Mouse (Mus musculus) kidney, adult 18-20 months (tissue): Measurements from ENCODE around the gene Tgfb1.
A peak's percentile ranks its signal among the peaks of the same experiment; 100 is the strongest.

Experiments used
- DNase-seq: peaks from one replicate; pipeline ENCODE4 v3.0.0; 2021

Tgfb1 gene

DNA sequence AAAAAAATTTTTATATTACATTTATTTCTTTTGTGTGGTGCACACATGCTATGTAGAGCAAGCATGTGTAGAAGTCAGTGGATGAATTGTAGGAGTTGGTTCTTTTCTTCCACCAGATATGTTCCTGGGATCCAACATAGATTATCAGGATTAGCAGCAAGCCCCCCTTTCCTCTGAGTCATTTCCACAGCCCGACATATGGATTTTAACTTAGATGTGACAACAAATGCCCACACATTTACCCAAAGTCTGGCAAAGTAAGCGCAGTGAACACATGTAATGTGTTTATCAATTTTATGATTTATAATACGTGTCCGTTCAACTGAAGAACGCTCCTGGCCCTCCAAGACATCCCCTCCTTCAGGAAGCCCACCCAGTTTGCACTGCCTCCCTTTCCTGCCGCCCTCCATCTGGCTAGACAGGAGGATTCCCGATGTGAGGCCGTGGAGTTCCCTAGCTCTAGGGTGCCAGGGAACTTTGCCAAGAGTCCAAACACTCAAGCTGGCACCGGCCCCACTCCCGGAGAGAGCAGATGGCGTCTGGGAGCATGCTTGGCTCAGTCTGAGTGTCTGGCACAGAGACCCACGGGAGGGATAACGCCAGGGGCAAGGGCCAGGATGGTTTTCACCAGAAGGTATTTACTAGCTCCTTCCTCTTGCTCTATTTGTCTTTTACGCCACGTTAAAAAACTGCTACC, 10.6 kb upstream of the Tgfb1 start:
- peak; percentile 88 for DNase-seq

DNA sequence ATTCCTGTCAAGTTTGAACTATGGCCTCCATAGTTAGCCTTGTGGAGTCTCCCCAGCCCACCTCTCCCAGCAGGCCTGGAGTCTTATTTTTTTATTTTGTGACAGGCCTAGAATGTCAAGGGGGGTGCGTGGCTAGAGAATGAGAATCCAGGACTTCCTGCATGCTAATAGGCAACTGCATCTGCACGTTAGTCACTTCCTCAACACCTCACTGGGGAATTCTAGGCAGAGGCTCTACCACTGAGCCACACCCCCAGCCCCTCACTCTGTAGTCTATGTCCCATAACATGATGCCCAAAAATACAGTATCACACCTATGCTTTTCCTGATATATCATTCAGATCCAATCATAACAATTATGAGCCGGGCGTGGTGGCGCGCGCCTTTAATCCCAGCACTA, 9.8 kb upstream of the Tgfb1 start:
- no peak for DNase-seq

DNA sequence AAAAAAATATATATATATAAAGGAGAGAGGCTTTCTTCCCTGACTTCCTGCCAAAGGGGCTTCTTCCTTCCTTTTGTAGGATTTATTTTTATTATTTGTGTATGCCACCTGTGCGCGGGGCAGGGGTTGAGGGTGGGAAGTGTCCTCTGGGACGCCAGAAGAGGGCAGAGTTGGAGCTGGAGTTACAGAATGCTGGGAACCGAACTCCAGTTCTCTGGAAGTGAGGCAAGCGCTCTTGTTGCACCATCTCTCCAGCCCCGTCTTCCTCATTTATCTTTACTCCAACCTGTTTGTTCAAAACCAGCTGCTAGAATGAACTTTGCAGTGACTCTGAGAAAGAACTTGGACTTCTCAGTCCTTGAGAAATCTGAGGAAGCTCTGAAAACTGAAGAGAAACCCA, 6.8 kb upstream of the Tgfb1 start:
- DNase-seq: no peak

DNA sequence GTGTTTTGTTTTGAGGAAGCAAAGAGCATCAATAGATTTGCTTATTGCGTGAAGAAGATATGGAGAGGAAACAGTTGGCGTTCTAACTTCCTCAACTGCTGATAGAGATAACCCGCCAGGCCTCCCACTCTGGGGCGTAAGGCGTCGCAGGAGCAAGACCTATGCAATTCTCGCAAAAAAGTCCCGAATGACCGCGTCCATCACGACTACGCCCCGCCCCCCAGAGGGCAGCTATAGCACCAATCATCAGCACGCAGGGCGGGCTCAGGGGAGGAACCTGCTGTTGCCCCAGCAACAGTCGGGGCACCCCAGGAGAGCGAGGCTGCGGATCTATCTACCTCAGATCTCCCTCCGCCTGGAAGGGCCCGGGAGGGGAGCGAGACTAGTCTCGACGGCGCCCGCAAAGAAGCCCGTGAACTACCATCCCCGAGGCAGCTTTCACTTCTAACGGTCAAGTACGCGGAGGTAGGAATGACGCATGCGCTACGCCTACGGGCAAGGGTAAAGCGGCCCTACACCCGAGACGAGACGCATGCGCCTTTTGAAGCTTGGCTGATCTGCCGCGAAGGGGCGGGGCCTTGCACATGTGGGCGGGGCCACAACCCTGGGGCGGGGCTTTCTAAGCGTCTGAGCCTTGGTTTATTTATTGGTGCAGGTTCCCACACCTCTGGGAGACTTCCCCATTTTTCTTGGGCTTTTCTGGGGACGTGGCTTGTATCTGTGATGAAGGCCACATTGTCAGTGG, 6.1 kb upstream of the Tgfb1 start, which contains the start of gene B9d2:
TSS of gene B9d2 (plus strand) at position 267 of the 745 bp plus-strand sequence.
- peak; percentile 99 for DNase-seq

DNA sequence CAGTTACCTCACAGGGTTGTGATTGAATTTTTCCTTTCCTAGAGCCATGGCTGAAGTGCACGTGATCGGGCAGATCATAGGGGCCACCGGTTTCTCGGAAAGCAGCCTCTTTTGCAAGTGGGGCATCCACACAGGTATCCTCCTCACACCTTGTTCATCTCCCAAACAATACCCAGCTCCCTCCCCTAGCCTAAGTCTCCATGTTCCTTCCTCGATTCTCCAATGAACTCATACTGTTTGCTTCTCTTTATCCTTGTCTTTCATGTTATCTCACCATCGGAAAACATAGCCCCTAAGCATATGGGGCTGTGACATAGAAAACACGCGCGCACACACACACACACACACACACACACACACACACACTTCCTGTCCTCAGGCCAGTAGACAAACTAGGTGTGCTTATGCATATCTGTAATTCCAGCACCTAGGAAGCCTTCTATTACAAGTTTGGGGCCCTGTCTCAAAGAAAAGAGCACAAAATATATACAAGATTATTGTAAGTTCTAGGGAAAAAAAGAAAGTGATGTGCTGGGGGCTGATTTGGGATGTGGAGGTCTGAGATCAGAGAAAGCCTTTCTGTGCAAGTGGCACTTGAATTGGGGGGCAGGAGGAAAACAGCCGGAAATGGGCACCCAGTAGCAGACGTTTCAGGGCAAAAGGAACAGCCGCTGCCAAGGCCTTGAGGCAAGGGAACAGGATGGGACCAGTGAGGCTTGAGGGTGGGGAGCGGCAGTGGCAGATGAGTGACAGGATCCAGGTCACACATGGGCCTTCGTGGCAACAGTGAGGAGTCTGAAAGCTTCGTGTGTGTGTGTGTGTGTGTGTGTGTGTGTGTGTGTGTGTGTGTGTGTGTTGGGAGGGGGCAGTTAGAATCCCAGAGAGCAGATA, 5.2 kb upstream of the Tgfb1 start:
- no peak for DNase-seq

DNA sequence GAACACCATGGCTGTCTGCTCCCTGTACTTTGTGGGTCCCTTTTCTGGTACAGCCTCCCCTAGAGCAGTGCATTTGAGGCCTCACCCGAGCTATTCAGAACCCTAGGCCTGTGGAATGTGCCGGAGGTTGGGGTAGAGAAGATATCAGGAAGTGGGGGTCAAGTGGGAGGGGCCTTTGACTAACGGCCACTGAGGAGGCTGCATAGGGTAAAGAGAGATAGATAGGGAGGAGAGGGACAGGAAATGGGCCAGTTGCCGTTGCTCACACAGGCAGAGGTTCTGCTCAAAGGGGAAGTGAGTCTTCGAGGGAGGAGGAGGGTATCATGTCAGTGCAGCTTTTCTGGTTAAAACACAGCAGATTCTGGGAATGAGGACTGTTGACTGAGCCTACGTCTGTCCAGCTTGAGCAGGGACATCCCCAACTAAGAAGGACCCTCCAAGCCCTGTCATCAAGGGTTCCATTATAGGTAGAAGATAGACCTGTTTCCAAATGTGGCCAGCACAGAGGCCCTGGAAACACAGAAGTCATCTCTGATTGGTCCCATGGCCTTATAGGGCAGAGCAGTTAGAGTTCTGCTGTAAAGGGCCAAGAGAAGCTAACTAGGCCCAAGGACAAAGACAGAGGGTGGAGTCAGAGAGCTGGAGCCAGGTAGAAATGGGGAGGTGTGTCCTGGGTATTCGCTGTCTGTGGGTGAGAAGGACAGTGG, 3.2 kb upstream of the Tgfb1 start:
- DNase-seq: no peak

DNA sequence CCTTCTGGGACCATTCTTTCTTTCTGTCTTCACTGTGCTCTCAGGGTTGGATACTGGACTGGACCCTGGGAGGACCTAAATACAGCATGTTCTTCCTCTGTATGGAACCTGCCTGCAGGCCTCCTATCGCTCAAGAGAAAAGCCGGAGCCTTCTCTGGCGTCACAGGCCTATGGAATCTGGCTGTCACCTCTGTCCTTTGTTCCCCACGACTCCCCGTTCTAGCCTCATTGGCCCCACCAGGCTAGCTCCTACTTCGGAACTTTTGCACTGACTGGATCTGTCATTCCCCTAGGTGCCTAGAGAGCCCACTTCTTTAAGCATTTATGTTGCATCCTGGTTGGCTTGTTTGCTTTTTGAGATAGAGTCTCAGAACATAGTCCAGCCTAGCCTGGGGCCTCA, 2.1 kb upstream of the Tgfb1 start:
- DNase-seq: no peak

DNA sequence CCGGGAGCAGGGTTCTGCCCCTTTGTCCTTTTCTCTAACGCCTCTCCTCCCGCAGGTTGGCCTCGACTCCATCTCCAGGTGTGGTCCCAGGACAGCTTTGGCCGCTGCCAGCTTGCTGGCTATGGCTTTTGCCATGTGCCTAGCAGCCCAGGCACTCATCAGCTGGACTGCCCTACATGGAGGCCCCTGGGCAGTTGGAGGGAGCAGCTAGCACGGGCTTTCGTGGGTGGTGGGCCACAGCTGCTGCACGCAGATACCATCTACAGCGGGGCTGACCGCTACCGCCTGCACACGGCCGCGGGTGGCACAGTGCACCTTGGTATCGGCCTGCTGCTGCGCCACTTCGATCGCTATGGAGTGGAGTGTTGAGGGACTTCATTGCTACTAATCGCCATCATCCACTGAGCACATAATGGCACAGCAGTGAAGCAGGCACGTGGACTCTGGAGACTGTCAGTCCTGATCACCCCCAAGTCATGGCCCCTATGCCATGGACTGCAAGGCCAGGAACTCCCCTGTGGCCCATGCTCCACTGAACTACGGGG, 804 bp upstream of the Tgfb1 start:
- no peak for DNase-seq

DNA sequence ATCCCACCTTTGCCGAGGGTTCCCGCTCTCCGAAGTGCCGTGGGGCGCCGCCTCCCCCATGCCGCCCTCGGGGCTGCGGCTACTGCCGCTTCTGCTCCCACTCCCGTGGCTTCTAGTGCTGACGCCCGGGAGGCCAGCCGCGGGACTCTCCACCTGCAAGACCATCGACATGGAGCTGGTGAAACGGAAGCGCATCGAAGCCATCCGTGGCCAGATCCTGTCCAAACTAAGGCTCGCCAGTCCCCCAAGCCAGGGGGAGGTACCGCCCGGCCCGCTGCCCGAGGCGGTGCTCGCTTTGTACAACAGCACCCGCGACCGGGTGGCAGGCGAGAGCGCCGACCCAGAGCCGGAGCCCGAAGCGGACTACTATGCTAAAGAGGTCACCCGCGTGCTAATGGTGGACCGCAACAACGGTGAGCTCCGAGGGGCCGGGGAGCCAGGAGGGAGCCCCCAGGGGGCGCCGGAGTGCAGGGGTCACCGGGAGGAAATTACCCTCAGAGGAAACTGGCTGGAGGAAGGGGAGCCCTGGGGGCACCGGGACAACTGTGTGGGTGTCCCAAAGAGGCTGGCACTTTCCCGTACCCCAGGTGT, 1.1 kb downstream of the Tgfb1 start:
- DNase-seq: peak; percentile 60

DNA sequence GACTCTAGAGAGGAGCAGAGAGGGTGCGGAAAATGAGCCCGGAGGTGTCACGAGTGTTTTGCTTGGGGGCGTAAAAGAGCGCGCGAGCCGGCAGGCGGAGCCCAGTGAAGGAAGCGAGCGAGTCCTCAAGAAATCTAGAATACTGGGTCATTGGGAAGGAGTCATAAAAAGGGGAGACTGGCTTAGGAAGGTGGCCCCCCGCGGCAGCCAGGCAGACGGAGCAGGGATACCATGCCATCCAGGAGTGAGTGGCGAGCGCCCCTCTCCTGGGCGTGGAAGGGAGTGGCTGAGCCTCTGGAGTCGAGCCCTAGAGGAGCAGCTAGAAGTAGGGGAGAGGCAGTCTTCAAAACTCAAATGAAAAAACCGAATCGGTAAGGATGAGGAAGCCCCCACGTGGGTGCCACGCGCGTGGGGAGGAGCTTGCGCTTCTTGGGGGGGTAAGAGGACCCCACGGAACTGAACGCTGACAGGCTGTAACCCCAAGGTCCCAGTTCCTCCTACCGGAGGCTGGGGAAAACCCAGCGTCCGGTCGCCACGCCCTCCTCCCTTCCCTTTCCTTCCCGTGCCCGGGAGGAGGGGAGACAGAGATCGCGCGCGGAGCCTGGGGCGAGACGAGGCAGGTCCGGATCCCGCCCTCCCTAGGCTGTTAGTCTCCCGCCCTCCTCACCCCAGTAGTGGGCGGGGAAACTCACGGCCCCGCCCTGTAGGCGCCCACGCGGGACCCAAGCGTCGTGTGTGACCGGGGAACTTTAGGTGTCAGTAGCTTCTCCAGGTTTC, 2.2 kb downstream of the Tgfb1 start:
- DNase-seq: peak; percentile 76

DNA sequence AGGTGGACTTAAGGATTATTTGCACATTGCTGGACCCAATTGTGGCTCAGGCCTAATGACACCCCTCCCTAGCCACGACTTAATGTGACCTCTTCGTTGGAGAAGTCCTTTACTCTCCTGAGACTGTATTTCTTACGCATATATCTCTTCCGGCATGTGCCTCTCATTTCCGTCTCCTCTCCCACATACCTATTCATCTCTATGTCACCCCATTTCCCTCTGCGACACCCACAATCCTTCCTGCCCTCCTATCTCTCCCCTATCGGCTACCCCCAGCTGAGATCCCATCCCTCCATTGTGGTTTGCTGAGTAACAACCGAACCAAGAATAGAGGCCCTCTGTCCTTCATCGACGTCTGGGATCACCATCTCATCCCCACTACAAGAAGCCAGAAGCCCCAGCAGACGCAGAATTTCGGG, 2.8 kb downstream of the Tgfb1 start:
- DNase-seq: no peak

DNA sequence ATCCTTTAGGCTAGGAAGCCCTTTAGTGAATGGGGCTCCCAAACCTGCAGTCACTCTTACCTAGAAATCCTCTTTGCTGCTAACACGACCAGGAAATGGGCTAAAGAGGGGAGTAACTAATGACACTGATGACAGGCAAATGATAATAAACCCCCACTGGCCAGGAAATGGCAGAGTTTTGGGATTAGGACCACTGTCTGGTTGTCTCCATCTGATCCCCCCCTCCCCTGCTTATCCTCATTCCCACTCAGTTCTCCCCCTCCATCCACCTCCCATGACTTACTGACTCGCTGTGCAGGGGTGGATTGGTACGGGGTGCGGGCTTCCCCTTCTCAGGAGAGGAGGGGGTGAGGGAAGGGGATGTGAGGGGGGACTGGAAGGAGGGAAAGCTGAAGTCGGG, 3.2 kb downstream of the Tgfb1 start:
- no peak for DNase-seq

DNA sequence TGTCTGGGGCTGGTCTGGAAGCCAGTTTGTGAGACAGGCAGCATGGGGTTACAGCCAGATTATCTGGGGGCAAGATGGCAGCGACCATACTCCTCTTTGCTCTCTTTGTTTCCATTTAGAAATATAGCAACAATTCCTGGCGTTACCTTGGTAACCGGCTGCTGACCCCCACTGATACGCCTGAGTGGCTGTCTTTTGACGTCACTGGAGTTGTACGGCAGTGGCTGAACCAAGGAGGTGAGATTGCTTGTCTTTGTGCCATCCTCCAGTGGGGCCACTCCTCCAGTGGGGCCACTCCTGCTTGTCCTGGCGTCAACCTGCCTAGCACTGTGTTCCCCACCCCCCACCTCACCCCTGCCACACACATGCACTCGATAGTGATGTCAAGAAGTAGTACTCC, 7.3 kb downstream of the Tgfb1 start:
- DNase-seq: no peak

DNA sequence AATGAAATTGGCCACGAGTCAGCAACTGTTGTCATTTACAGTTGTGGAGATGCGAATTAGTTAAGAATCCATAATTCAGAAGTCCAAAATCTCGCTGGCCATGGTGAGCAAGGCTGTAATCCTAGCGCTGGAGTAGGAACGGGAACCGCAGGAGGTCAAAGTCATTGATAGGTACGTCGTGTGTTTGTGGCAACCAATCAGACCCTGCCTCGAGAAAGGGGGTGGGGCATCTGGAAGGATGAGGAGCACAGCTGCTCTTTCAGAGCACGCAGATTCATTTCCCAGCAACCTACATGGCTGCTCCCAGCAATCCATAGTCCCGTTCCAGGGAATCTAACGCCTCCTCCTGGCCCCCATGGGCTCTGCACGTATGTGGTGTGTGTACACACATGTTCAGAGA, 13.0 kb downstream of the Tgfb1 start:
- DNase-seq: no peak

DNA sequence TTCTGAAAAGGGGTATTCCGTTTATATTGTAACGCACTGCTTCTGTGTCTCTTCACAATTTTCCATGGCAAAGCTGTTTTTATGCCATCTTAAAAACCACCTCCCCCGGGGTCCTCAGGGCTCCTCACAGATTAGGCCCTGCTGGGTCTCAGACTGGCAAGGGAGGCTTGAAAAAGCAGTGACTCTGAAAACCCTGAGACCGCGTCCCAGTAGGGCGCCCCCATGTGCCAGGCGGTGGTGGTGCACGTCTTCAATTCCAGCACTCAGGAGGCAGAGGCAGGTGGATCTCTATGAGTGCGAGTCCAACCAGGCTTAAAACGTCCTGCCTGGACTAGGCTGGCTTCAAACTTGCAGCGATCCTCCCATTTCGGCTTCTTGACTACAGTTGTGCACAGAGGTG, 13.9 kb downstream of the Tgfb1 start:
- no peak for DNase-seq

DNA sequence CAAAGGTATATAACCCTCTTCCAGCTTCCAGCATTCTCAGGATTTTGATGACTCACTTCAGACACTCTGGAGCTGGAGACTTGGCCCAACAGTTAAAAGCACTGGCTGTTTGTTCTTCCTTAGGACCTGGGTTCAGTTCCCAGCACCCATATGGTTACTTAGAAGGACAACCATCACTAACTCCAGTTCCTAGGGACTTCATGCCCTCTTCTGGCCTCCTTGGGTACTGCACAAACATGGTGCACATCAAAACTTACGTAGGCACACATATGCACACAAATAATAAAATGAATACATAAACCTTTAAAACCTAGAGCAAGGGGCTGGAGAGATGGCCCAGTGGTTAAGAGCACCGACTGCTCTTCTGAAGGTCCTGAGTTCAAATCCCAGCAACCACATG, 15.5 kb downstream of the Tgfb1 start:
- no peak for DNase-seq

DNA sequence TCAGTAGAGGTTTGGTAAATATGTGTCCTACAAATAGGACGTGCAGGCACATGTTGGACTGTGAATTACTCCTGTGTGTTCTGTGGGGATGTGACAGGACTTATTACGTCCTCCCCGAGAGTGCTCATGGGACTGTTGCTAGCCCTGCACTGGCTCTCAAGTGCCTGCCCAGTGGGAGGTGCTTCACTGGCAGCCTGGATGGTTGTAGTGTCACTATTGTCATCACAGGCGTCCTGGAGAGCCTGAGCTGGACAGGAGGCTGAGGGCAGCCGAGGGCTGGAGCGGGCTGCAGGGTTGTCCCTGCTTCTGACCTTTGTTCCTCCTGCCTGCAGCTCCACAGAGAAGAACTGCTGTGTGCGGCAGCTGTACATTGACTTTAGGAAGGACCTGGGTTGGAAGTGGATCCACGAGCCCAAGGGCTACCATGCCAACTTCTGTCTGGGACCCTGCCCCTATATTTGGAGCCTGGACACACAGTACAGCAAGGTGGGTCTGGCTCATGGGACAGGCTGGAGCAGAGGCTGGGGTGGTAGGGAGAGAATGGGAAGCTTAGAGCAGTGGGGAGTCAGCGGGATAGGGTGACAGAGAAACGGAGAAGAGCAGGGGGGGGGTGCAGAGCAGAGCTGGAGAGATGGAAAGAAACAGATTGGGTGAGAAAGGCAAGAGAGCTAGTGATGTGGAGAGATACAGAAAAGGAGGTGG, 17.1 kb downstream of the Tgfb1 start:
- no peak for DNase-seq

DNA sequence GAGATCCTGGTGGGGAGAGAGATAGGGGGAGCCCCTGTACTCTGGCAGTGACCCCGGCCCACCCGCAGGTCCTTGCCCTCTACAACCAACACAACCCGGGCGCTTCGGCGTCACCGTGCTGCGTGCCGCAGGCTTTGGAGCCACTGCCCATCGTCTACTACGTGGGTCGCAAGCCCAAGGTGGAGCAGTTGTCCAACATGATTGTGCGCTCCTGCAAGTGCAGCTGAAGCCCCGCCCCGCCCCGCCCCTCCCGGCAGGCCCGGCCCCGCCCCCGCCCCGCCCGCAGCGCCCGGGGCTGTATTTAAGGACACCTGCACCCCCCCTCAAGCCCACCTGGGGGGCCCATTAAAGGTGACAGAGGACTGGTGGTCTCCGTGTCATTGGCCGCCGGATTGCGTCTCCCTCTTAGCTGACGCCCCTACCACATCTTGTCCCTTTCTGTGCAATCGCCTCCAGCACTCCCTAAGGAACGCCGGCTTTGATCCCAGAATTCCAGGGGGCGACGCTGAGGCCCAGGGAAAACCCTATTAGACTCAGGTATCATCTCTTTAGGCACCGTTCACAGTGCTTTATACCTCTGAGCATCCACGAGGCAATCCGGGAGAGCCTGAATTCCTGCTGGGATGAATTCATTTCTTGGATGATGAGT, 18.0 kb downstream of the Tgfb1 start:
- DNase-seq: no peak

DNA sequence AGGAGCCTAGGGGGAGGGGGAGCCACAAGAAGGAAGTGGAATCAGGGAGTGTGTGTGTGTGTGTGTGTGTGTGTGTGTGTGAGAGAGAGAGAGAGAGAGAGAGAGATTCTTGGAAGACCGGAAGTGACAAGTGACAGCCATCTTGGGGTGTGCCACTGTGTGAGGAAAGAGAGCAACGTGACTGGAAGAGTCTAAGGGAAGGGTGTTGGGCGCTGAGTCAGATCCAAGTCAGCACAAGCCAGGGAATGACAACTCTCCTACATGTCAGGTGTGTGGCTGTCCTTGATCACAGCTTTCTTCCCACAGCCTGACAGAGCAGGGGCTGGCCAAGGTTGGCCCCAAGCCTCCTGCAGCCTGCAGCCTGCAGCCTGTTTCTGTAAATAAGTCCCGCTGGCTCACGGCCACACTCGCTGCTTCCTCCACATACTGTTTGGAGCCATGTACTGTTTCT, 19.0 kb downstream of the Tgfb1 start:
- DNase-seq: no peak

DNA sequence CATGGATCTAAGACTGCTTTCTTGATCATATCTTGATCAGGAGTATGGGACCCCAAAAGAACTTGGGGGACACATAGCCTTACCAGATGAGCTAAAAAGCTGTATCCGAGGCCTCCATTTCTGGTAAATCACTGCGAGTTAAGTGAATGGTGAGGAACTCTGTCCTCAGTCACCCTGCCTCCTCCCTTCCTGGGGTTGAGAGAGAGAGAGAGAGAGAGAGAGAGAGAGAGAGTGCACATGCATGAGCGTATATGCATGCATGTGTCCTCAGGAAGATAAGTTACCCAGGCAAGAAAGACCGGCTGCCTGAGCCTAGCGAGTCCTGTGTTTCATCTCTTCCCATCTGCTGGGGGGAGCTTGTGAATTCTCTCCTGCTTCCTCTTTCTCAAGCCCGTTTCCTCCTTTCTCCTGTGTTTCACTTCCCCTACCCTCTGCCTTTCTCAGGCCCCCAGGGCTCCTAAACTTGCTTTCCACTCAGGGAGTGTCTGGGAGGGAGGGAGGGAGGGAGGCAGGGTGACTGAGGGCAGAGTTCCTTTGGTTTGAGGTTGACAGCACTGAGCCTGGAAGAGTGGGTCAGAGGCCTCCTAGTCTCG, 19.9 kb downstream of the Tgfb1 start:
- no peak for DNase-seq
